29 mouse cellular contexts compared by ENCODE assay signal in genomic region chr2:77688651-77689050, GRCm38 (mm10).
A peak's percentile ranks its signal among the peaks of the same experiment; 100 is the strongest.
DNase-seq lines count a peak whose midpoint lies in the region; ATAC-seq and TF ChIP-seq lines count a peak whose summit lies in the region.
"Had no signal": no experiment of that assay in that cellular context is flagged by ENCODE, and none has a peak within 500 bp of the region (broad histone marks: within the 10 kb centered on the region; RNA-seq: fewer than 3 reads in every experiment).

No protein-coding gene starts in this region.

- H3K27ac ChIP-seq in kidney, adult 2 months (ENCODE audit: insufficient read depth, low read depth, low read length), result no peak overlapping the region
- no peak overlapping the region for H3K27ac ChIP-seq in midbrain, embryonic 11.5 days (ENCODE audit: low read depth, low read length)
- no peak overlapping the region for H3K27ac ChIP-seq in midbrain, embryonic 16.5 days (ENCODE audit: low read length)
- H3K27ac ChIP-seq: forebrain, embryonic 13.5 days; heart, embryonic 10.5 days; heart, embryonic 15.5 days; limb, embryonic 13.5 days; liver, embryonic 13.5 days; midbrain, embryonic 13.5 days; neural tube, embryonic 15.5 days had no signal

- no peak for TF ChIP-seq POLR2A in kidney, adult 2 months (IDR thresholded peaks at IDR 0.05; ENCODE audit: low read depth, low read length)

- no peak overlapping the region for H3K4me2 ChIP-seq in midbrain, embryonic 11.5 days
- no peak overlapping the region for H3K4me2 ChIP-seq in midbrain, embryonic 16.5 days (ENCODE audit: low read length)
- H3K4me2 ChIP-seq: forebrain, embryonic 13.5 days; heart, embryonic 15.5 days; limb, embryonic 13.5 days; liver, embryonic 13.5 days; midbrain, embryonic 13.5 days; neural tube, embryonic 15.5 days had no signal

- no peaks in the 10 kb centered on the region for H3K27me3 ChIP-seq in kidney, adult 2 months (replicated peaks; ENCODE audit: control insufficient read depth, insufficient read depth, low read length)
- no peaks in the 10 kb centered on the region for H3K27me3 ChIP-seq in midbrain, embryonic 11.5 days (ENCODE audit: control insufficient read depth, insufficient read depth, low read length)
- no peaks in the 10 kb centered on the region for H3K27me3 ChIP-seq in midbrain, embryonic 16.5 days (ENCODE audit: control insufficient read depth, insufficient read depth, low read depth, low read length)
- H3K27me3 ChIP-seq: forebrain, embryonic 13.5 days; heart, embryonic 15.5 days; limb, embryonic 13.5 days; liver, embryonic 13.5 days; megakaryocyte, embryonic 14.5 days; midbrain, embryonic 13.5 days; neural tube, embryonic 15.5 days had no signal

- no peak overlapping the region for H3K9ac ChIP-seq in midbrain, embryonic 11.5 days (ENCODE audit: low read length)
- H3K9ac ChIP-seq in midbrain, embryonic 16.5 days (ENCODE audit: low read depth, low read length), result no peak overlapping the region
- H3K9ac ChIP-seq: forebrain, embryonic 13.5 days; heart, embryonic 15.5 days; limb, embryonic 13.5 days; liver, embryonic 13.5 days; midbrain, embryonic 13.5 days; neural tube, embryonic 15.5 days had no signal

- no peaks in the 10 kb centered on the region for H3K4me1 ChIP-seq in kidney, adult 2 months (ENCODE audit: control insufficient read depth, insufficient read depth, low read length)
- H3K4me1 ChIP-seq in midbrain, embryonic 11.5 days (ENCODE audit: control insufficient read depth, insufficient read depth, low read length), result no peaks in the 10 kb centered on the region
- H3K4me1 ChIP-seq in midbrain, embryonic 16.5 days (ENCODE audit: control insufficient read depth, insufficient read depth, low read length), result peaks cover 8% of the 10 kb centered on the region; the same call in 1 of the 2 replicates
- H3K4me1 ChIP-seq: forebrain, embryonic 13.5 days; heart, embryonic 10.5 days; heart, embryonic 15.5 days; liver, embryonic 13.5 days; megakaryocyte, embryonic 14.5 days; neural tube, embryonic 15.5 days had no signal

- no peak for TF ChIP-seq CTCF in kidney, adult 2 months (conservative IDR thresholded peaks at IDR 0.05; ENCODE audit: insufficient read depth, insufficient read length, low read depth, low read length)

- WGBS in kidney, adult 2 months, result 59% methylated on average over 4 of the region's 4 CpGs
- WGBS in midbrain, embryonic 11.5 days, result 90% methylated on average over 4 of the region's 4 CpGs
- 91% methylated on average over 4 of the region's 4 CpGs for WGBS in midbrain, embryonic 16.5 days

- ATAC-seq in midbrain, embryonic 11.5 days (ENCODE audit: low FRiP score), result no peak
- no peak for ATAC-seq in midbrain, embryonic 16.5 days
- ATAC-seq: forebrain, embryonic 13.5 days; hindbrain, embryonic 16.5 days; lung, postnatal 0 days; midbrain, embryonic 13.5 days had no signal

- H3K9me3 ChIP-seq in midbrain, embryonic 11.5 days (ENCODE audit: control insufficient read depth, low read length), result no peaks in the 10 kb centered on the region
- H3K9me3 ChIP-seq in midbrain, embryonic 16.5 days (replicated peaks; ENCODE audit: control insufficient read depth, low read length, poor library complexity, severe bottlenecking), result no peaks in the 10 kb centered on the region
- H3K9me3 ChIP-seq: forebrain, embryonic 13.5 days; heart, embryonic 10.5 days; heart, embryonic 15.5 days; limb, embryonic 13.5 days; liver, embryonic 13.5 days; midbrain, embryonic 13.5 days; neural tube, embryonic 15.5 days had no signal

- H3K36me3 ChIP-seq in kidney, adult 2 months (ENCODE audit: control insufficient read depth, insufficient read depth, low read length), result no peaks in the 10 kb centered on the region
- H3K36me3 ChIP-seq in midbrain, embryonic 11.5 days (ENCODE audit: control insufficient read depth, insufficient read depth, low read length), result no peaks in the 10 kb centered on the region
- H3K36me3 ChIP-seq in midbrain, embryonic 16.5 days (ENCODE audit: control insufficient read depth, insufficient read depth, low read length), result no peaks in the 10 kb centered on the region
- H3K36me3 ChIP-seq: heart, embryonic 10.5 days; heart, embryonic 15.5 days; limb, embryonic 13.5 days; liver, embryonic 13.5 days; midbrain, embryonic 13.5 days; neural tube, embryonic 15.5 days had no signal

- no peak overlapping the region for H3K4me3 ChIP-seq in kidney, adult 2 months (ENCODE audit: insufficient read depth, low read depth, low read length)
- no peak overlapping the region for H3K4me3 ChIP-seq in midbrain, embryonic 11.5 days (ENCODE audit: low read depth, low read length)
- H3K4me3 ChIP-seq in midbrain, embryonic 16.5 days (ENCODE audit: low read depth, low read length), result no peak overlapping the region
- H3K4me3 ChIP-seq: forebrain, embryonic 13.5 days; heart, embryonic 10.5 days; heart, embryonic 15.5 days; limb, embryonic 13.5 days; liver, embryonic 13.5 days; megakaryocyte, embryonic 14.5 days; midbrain, embryonic 13.5 days; neural tube, embryonic 15.5 days had no signal

- DNase-seq in adrenal gland, adult 2 months, result peak; percentile 38
- no peak for DNase-seq in adrenal gland, postnatal 4 days (ENCODE audit: low spot score in 2 of 2)
- DNase-seq in kidney, adult 2 months, result peak; percentile 51
- DNase-seq in kidney, postnatal 4 days, result no peak
- DNase-seq in midbrain, embryonic 11.5 days (ENCODE audit: low spot score, missing footprints), result peak; percentile 67
- DNase-seq in skeletal muscle tissue, adult 2 months (ENCODE audit: low read depth, low spot score), result peak; percentile 10
- DNase-seq in retina, embryonic 14.5 days (ENCODE audit: low spot score), result no peak
- DNase-seq: cerebellum, adult 11 months; cerebellum, adult 9-10 months; cerebellum, postnatal 36 days; gastrocnemius, postnatal 10 days; layer of hippocampus, adult 9-11 months; liver, embryonic 13.5 days; lung, adult 18-20 months; lung, postnatal 4 days; right cerebral cortex, adult 18-20 months; right cerebral cortex, postnatal 4 days; thymus, adult 2 months; thymus, postnatal 36 days had no signal

Comparison
In these comparisons a context has a peak if more than half of its experiments do, and no peak if none do; other contexts are left out.
1. DNase-seq: peak in adrenal gland, adult 2 months (single experiment), kidney, adult 2 months (single experiment), midbrain, embryonic 11.5 days (single experiment) and skeletal muscle tissue, adult 2 months (single experiment); none in adrenal gland, postnatal 4 days (0 of 2), kidney, postnatal 4 days (0 of 2) and retina, embryonic 14.5 days (single experiment).